Mouse (Mus musculus): ENCODE measurements around the gene Inha.

Inha gene

DNA sequence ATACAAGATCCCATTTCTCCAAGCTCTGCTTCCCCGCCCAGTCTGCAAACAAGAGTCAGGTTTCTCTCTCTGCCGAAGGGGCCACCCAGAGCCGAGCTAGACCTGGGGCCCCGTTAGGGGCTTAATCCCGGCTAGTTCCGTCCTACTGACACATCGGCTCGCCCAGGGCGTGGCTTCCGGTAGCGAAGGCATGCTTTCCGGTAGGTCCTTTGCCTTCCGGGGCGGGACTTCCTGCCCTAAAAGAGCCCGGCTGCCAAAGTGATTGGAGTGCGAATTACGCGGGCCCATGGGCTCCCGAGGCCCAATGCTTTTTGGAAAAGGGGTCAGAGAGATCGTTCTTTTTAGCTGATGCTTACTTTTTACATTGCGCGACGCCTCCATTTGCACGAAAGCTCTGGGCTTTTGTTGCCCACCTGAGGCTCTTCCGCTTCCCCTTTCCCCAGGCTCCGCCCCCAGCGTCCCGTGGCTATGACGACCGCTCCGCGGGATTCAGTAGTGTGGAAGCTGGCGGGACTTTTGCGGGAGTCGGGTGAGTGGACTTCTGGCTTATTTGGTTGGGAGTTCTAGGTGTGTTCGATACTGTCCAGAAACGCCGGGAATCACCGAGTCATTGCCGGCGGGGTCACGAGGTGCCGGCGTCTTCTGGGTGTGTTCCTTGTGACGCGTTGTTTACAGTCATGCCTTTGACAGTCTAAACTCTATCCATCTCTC is 14.6 kb downstream of the Inha start, which contains the start of gene Stk11ip:
Gene Stk11ip (plus strand): TSS at position 209 of the 711 bp plus-strand sequence.
- peak; percentile 90 for DNase-seq

DNA sequence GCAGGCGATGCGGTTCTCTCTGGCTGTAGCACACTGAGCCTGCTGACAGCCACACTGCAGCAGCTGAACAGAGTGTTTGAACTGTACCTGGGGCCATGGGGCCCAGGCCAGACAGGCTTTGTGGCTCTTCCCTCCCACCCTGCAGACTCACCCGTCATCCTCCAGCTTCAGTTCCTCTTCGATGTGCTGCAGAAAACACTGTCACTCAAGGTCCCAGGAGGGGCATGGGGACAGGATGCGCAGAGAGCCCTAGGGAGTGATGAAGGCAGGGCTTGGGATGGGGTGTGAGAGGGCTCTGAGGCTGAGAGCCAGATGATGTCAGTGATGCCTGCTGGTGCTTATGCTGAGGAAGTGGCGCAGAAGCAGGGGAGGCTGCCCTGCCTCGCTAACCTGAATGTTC is 17.8 kb downstream of the Inha start:
- no peak for DNase-seq

DNA sequence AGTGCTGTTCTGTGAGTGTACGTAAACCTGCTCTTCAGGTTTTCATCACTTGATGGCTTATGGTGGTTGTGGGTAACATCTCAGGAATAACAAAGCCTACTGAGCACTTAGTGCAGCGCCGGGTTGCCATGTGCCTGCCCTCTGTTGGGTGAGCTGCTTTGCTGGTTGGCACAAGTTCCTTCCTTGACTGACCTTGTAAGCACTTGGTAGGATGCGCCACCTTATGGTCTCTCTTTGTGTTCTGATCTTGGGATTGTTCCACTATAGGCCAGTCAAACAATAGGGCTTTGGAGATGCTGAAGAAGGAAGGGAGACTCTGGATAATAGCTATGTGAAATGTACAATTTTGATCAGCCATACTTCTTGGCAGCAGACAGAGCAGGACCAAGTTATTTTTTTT is 23.7 kb downstream of the Inha start:
- no peak for DNase-seq

DNA sequence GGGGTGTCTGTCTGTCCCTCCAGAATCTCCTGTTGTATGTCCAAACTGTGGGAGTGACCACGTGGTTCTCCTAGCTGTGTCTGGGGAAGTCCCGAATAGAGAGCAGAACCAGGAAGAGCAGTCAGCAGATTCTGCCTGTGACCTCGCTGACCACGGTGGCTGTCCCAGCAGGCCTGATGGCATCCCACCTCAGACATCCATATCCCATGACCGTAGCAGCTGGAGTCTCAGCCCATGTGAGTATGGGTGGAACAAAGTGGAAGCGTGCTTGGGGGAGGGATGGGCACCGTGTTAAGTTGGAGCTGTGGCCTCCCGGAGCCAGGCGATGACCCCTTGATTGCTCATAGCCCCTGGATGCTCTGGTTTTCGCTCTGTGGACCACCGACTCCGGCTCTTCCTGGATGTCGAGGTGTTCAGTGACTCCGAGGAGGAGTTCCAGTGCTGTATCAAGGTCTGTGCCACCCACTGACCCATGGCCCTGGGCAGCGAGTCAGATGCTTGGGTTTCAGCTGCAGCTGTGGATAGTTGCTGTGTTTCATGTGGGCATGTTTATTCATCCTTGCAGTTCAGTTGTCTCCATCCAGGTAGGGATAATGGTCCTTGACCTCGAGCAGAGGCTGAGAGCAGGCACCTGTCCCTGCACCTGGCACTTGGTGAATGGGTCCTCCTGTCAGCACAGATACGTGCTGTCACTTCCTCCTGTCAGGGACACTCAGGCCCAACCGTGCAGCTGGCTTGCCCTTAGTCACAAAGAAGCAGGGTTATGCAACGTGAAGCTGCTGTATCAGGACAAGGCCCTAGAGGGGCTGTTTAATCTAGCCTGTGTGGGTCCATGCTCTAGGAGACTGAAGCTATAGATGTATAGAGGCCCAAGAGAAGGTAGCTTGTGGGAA is 25.6 kb downstream of the Inha start:
- DNase-seq, result no peak

DNA sequence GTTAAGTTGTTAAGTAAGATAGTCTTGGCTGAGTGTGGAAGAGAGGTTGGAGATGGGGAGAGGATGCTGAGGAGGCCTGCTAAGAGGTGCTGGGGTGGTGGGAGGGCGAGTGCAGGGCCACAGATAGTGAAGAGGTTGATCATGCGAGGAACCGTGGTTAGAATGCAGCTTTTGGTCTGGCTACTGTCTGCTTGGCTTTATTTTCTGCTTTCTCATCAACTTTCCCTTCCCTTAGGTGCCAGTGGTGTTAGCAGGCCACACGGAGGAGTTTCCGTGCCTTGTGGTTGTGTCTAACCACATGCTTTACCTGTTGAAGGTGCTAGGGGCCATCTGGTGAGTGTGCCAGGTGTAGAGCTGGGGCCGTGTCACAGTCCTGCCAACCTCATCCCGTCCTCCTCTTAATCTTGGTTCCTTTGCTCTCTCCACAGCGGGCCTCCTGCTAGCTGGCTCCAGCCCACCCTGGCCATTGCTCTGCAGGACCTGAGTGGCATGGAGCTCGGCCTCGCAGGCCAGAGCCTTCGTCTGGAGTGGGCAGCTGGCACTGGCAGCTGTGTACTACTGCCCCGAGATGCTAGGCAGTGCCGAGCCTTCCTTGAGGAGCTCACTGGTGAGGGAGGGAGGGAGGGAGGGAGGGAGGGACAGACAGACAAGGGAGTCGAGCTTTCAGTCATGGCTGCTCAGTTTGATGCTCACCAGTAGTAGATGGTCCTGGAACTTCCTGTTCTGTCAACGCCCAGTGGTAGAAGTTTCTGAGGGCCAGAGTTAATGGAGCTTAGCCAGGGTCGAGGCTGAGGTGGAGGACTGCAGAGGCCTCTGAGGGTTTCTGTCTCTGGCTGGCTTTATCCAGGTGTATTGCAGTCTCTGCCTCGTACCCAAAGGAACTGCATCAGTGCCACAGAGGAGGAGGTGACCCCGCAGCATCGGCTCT is 26.7 kb downstream of the Inha start:
- no peak for DNase-seq

DNA sequence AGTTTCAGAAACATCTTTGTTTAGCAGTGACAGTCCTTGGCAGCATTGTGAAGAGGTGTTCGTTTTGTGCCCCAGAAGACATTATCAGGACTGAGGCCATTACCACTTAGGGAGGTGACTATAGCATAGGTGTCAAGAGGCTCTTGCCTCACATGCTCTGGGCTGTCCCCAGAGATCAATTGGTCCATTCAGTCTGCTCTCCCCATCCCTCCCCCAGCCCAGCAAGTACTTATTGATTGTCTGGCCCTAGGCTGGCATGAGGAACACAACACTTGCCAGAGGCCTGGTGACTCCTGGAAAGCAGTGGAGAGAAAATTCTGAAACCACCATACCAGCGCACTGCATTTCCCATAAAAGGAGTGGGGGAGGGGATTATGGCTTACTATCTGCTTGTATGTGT is 30.7 kb downstream of the Inha start:
- no peak for DNase-seq

DNA sequence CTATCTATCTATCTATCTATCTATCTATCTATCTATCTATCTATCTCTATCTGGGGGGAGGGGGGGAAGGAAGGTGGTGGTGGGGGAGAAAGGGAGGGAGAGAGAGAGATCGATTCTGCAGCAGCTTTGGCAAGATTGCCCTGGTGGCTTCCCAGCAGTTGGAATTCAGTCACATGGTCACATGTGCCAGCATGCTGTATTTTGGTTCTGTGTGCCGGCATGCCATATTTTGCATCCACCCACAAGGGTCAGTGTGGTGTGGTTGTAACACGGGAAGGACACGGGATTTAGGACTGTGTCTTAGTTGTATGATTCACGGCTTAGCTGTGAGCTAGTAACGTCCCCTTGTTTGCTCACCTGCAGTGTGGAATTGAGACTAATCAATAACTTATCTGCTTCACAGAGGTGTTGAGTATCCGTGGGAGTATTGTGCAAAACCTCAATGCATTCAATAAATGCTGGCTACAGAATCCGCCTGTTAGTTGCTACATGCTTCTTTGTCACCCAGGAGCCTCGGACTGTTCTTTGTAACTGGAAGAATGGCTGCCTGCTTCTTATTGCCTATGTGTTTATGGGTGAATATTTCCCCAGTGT is 31.8 kb downstream of the Inha start:
- no peak for DNase-seq

DNA sequence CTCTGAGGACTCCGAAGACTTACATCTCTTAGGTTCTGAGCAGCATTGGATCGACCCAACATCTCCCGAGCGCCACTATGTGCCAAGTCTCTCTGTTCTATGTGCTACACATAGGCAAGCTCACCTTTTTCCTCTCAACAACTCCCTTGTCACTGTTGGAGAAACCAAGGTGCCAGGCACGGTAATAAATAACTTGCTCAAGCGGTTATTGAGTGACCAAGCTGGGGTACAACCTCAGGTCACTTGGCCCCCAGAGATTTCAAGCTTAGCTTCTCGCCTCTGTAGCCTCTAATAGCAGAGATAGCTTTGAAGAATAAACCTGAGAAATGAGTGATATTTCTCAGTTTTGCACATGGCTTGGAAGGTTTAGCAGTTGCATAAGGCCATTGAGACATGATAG is 34.6 kb downstream of the Inha start:
- DNase-seq, result no peak

DNA sequence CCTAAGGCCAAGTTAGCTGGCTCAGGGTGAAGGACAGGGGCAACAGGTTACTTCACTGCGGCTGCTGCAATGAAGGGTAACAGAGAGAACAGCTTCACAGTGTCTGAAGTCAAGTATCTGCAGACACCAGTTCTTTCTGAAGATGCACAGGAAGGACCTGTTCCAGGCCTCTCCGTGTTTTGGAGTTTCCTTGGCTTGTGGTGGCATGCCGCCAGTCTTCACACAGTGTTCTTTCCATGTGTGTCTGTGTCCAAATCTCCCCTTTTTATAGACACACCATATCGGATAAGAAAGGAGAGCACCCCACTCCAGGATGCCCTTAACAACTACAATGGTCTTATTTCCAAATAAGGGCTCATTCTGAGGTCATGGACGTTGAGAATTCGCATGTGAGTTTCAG is 37.5 kb downstream of the Inha start:
- no peak for DNase-seq

DNA sequence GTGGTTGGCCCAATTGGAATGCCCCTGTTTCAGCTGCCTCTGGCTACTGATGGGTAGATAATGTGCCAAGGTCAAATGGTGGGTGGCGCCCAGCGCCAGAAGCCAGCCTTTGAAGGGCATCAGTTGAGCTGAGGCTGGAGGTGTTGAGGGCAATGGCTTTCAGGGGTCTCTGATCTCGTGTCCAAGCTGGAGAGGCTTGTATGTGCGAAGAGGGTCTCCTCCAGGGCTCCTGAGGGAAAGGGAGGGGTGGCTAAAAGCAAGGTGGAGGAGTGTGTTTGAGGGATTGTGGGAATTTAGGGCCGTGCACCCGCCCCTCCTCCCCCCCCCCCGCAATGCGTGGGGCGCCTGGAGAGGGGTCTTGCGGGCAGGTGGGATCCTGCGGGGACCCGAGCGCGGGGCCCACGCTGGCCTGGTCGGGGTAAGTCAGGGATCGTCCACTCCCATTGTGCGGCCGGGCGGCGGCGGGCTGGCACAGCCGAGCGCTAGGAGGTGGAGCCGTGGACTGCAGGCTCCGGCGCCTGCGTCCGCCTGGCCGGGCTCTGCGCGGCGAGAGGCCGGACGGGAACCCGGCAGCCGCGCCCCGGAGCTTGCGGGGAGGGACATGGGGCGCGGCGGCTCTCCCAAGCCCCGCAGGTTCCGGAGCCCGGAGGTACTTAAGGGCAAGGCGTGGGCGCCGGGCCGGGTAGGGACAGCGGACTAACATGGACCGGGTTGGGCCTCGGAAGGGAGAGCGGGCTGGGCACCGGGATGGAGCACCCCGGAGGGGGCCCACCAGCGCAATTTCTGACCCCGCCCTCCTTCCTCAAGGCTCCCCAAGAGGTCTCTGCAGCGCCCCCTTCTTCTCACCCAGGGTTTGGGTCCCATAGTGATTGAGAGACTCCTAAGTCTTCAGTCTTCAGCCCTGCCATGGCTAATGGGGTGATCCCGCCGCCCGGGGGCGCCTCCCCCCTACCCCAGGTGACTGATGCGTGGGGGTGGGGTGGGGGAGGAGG is 39.4 kb downstream of the Inha start, which contains the start of gene Slc4a3:
Gene Slc4a3 (plus strand): TSS at position 302 of the 992 bp plus-strand sequence.
- peak; percentile 80 for DNase-seq

DNA sequence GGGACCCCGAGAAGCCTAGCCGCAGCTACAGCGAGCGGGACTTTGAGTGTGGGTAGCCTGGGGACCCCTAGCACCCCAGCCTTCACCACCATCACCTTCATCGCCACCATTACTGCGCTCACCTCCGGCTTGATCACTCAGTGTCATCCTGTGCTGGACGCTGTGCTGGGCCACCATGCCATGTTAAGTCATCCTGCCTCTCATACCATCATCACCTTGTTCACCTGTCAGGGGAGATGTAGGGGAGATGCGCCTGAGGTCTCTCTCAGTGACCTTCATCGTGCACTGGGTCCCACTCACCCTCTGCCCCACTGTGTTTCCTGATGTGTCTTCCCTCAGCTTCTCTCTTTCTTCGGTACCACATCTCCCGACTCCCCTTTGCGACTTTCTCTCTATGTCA is 40.5 kb downstream of the Inha start:
- DNase-seq, result no peak

DNA sequence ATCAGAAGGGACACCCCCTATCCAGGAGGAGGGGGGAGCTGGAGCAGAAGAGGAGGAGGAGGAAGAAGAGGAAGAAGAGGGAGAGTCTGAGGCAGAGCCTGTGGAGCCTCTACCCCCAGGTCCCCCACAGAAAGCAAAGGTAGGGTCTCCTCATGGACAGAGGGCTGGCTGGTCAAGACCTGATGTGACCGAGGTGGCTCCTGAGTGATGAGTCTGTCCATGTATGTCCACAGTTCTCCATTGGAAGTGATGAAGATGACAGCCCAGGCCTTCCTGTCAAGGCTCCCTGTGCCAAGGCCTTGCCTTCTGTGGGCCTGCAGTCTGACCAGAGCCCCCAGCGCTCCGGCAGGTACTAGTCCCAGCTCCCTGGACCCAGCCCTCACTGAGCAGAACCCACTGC is 41.2 kb downstream of the Inha start:
- DNase-seq, result no peak

DNA sequence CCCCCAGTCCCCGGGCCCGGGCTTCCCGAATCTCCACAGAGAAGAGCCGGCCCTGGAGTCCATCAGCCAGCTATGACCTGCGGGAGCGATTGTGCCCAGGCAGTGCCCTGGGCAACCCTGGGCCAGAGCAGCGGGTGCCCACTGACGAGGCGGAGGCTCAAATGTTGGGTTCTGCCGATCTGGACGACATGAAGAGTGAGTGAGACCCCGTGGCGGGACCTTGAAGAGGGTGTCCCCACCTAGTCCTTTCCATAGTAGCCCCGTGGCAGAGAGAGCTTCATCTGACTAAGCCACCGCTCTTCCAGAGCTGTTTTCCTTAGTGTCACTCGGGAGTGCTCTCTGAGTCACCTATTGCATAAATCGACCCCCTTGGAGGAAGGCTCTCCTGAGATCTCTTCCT is 42.0 kb downstream of the Inha start:
- DNase-seq, result no peak

DNA sequence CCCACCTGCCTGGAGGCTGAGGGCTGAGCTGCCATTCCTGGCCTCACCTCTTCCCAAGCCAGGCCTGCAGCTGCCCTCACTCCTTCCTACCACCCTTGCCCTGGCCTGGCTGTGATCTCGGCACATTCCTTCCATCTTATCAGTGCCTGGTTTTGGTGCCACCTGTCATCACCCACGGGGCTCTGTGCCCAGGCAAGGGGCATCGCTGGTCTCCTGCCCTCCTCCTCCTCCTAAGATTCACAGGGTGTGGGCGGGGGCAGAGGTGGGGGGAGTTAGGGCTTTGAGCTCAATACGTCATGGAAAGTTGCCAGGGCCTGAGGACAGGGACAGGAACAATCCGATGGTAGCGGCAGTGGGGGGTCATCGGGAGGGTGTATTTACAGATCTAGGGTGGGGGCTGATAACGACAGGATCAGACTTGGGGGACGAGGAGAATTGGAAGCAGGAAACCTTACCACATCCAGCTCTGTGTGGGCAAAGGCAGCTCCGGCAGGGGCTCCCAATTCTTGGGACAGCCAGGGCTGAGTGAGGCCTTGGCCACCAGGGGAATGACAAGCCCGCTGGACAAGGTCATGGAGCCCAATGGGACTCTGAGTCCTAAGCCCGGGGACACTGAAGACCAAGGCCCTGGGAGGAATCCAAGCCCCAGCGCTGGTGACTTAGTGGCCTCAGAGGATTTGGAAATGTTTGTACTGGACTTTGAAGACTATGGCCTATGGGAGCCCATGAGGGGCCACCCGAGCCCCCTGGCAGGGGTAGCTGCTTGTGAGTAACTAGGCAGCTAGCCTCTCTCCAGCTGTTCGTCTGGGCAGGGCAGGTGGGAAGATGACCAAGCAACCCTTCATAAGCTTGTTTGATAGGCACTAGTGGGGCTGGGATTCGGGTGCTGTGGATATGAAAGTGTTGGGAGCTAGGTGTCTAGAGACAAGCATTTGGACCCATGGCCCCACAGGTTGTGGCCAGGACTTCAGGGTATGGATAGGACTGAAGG is 42.7 kb downstream of the Inha start:
- peak; percentile 7 for DNase-seq

DNA sequence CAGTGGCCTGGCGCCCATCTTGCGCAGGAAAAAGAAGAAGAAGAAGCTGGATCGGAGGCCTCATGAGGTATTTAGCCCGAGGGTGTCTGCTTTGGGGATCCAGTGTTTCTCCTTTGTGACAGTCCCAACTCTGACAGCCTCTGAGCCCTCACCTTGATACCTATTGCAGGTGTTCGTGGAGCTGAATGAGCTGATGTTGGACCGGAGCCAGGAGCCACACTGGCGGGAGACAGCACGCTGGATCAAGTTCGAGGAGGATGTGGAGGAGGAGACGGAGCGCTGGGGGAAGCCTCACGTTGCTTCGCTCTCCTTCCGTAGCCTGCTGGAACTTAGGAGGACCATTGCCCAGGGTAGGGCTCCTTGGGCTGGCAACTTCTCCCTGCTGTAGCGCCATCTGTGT is 43.7 kb downstream of the Inha start:
- no peak for DNase-seq

DNA sequence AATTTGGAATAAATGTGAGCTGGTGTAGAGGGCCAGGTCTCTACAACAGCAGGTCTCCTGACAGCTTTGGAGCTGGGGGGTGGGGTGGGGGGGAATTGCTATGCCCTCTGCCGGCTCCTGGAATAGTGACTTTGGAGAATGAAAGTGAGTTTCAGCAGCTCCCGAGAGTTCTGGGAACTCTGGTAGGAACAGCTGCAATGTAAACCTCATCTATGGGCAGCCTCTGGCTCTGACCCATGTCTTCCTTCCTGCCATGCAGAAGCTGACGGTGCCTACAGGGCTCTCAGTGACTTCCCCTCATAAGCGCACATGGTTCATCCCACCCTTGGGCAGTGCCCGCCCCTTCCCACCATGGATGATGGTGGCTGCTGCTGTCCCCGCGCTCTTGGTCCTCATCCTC is 48.8 kb downstream of the Inha start:
- DNase-seq, result peak; percentile 23

DNA sequence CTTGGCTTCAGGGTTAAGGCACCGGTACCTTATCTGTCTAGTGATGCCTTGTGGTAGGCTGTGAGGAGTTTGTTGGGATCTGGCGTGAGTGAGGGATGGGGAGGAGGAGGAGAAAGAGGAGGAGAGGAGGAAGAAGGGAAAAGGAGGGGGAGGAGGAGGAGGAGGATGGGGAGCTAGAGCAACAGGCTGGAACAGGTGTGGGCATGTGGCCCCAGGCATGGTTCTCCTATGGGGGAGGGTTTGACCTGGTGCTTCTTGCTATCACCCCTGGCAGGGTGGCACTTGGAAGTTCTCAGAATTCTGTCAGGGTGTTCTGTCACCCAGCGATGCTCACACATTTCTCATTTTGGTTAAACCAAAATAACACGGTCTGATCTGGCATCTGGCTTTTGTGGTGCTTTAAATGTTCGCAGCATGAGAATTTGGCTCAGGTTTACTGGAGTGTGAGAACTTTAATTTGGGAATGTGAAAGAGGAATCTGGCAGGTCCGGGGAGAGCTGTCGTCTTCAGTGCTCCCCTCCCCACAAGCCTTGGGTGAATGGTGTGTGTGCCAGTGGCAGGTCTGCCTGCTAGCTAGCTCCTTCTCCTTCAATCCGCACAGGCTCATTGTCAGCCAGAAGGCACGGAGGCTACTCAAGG is 49.4 kb downstream of the Inha start:
- peak; percentile 47 for DNase-seq

DNA sequence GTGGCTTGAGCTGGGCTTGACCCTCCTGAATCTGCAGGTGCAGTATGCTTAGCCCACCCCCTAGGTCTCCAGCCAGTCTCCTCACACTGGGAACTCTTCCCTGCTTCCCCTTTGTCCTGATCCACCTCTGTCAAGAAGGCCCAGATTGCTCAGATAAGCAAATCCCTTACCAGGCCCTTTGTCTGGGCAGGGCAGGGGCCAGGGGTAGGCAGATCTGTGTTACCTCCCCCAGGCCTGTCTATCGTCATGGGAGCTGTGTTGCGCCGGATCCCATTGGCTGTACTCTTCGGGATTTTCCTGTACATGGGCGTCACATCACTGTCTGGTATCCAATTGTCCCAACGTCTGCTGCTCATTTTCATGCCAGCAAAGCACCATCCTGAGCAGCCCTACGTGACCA is 50.2 kb downstream of the Inha start:
- DNase-seq, result no peak

DNA sequence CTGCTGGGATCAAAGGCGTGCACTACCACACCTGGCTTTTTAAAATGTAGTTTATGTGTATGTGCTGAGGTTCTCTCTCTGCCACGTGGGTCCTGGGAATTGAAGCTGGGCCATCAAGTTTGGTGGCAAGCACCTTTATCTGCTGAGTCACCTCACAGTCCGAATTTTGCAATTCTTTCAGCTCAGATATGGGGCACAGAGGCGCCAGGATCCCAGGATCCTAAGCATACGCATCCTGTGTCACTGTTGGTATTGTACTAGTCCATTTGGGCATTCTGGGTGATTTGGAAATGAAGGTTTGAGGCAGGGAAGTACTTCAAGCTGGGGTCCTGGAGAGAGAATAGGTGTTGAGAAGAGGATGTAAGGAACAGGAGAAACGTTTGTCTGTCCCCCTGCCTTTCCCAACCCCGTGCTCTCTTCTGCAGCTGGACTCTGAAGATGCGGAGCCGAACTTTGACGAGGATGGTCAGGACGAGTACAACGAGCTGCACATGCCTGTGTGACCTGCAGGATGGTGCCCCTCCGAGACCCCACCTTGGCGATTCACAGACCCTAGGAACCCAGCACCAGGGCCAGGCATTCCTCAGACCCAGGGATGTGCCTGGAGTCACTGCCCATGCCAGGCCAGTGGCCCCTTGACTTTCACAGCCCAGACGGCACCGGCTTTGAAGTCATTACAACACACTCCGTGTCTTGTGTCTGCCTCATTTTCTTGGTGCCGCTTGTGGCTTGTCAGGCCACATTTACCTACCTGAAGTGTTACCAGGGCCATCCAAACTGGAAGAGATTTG is 51.7 kb downstream of the Inha start:
- DNase-seq, result no peak
